ENCODE assay signal across 12 mouse cellular contexts in the genomic region with DNA sequence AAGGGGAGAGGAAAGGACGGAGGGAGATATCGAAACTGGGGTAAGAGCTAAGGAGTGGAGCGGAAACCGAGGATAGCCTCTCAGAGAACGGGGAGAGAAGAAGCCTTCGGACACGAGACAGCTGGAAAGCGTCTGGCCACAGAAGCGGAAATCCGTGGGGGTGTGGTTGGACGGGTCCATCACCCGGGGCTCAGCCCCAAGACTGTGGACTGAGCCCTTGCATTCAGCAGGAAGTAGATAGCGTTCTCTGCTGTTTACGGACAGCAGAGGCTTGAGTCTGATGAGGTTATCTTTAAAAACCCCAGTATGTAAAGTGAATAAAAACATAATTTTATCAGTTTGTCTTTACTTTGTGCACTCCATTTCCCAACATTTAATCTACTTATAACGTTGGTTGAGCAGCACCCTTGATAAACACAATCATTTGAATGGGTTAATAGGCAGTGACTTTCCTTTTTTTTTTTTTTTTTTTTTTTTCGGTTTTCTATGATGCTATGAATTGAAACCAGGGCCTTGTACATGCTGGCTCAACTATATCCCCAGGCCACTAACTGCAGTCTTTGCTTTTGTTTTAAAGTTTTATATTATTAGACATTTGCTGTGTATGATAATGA. TPM values are rescaled to one million over a fixed set of nuclear protein-coding genes. Genes with fewer than 3 reads are reported as not detected.
DNase-seq lines count a peak whose midpoint lies in the region; ATAC-seq and TF ChIP-seq lines count a peak whose summit lies in the region.
"Had no signal": no experiment of that assay in that cellular context is flagged by ENCODE, and none has a peak within 500 bp of the region (broad histone marks: within the 10 kb centered on the region; RNA-seq: fewer than 3 reads in every experiment).

No protein-coding gene starts in this region.

- H3K27me3 ChIP-seq in intestine, embryonic 15.5 days (replicated peaks), result no peaks in the 10 kb centered on the region
- H3K27me3 ChIP-seq in intestine, postnatal 0 days (replicated peaks; ENCODE audit: control insufficient read depth, insufficient read depth, low read length), result no peaks in the 10 kb centered on the region
- H3K27me3 ChIP-seq in forebrain, embryonic 11.5 days (ENCODE audit: control insufficient read depth, insufficient read depth, low read length), result no peaks in the 10 kb centered on the region
- H3K27me3 ChIP-seq: limb, embryonic 13.5 days had no signal

- H3K4me2 ChIP-seq in intestine, embryonic 15.5 days (replicated peaks), result no peak overlapping the region
- H3K4me2 ChIP-seq in intestine, postnatal 0 days (replicated peaks; ENCODE audit: low read depth), result no peak overlapping the region; the same call in 1 of the 2 replicates
- H3K4me2 ChIP-seq in forebrain, embryonic 11.5 days (ENCODE audit: low read depth, low read length, severe bottlenecking), result no peak overlapping the region
- H3K4me2 ChIP-seq: limb, embryonic 13.5 days had no signal

- H3K27ac ChIP-seq in intestine, embryonic 15.5 days, result no peak overlapping the region
- H3K27ac ChIP-seq in intestine, postnatal 0 days (ENCODE audit: low read depth, low read length), result no peak overlapping the region
- no peak overlapping the region for H3K27ac ChIP-seq in forebrain, embryonic 11.5 days (ENCODE audit: low read depth, low read length)
- H3K27ac ChIP-seq: limb, embryonic 13.5 days had no signal

- H3K4me3 ChIP-seq in intestine, embryonic 15.5 days (replicated peaks), result no peak overlapping the region
- no peak overlapping the region for H3K4me3 ChIP-seq in intestine, postnatal 0 days (ENCODE audit: low read depth, low read length)
- no peak overlapping the region for H3K4me3 ChIP-seq in forebrain, embryonic 11.5 days (ENCODE audit: low read depth, low read length)
- H3K4me3 ChIP-seq: limb, embryonic 13.5 days had no signal

- peak; percentile 25 for DNase-seq in c-Kit-positive CD71-positive TER-119-negative erythroid progenitor cells, embryonic 14.5 days (ENCODE audit: low read depth)
- peak; percentile 39 for DNase-seq in heart, postnatal 4 days
- DNase-seq in lung, postnatal 10 days, result peak; percentile 61
- DNase-seq in ovary, postnatal 10 days (ENCODE audit: low spot score), result no peak
- DNase-seq in forebrain, embryonic 11.5 days (ENCODE audit: low spot score), result no peak
- DNase-seq in right cerebral cortex, postnatal 14 days, result no peak
- DNase-seq: gastrocnemius, postnatal 36 days; layer of hippocampus, adult 9-11 months; thymus, adult 18-20 months had no signal

- no peak for TF ChIP-seq CTCF in intestine, postnatal 0 days (IDR thresholded peaks at IDR 0.05; ENCODE audit: low read depth)

- ATAC-seq in intestine, embryonic 15.5 days, result peak; percentile 47; the same call in 1 of the 2 replicates
- ATAC-seq in intestine, postnatal 0 days, result no peak
- ATAC-seq in forebrain, embryonic 11.5 days (replicated peaks; ENCODE audit: low FRiP score), result no peak

- WGBS in intestine, embryonic 15.5 days, result 55% methylated on average over 16 of the region's 16 CpGs
- WGBS in intestine, postnatal 0 days, result 68% methylated on average over 16 of the region's 16 CpGs
- 89% methylated on average over 16 of the region's 16 CpGs for WGBS in forebrain, embryonic 11.5 days

- no peaks in the 10 kb centered on the region for H3K9me3 ChIP-seq in intestine, embryonic 15.5 days
- no peaks in the 10 kb centered on the region for H3K9me3 ChIP-seq in intestine, postnatal 0 days (ENCODE audit: control insufficient read depth)
- no peaks in the 10 kb centered on the region for H3K9me3 ChIP-seq in forebrain, embryonic 11.5 days (ENCODE audit: control insufficient read depth, low read length)
- H3K9me3 ChIP-seq: limb, embryonic 13.5 days had no signal

- H3K36me3 ChIP-seq in intestine, embryonic 15.5 days, result no peaks in the 10 kb centered on the region
- H3K36me3 ChIP-seq in intestine, postnatal 0 days (ENCODE audit: control insufficient read depth, insufficient read depth), result no peaks in the 10 kb centered on the region
- no peaks in the 10 kb centered on the region for H3K36me3 ChIP-seq in forebrain, embryonic 11.5 days (ENCODE audit: control insufficient read depth, insufficient read depth, low read length)
- H3K36me3 ChIP-seq: limb, embryonic 13.5 days had no signal

- H3K9ac ChIP-seq in intestine, embryonic 15.5 days, result no peak overlapping the region
- H3K9ac ChIP-seq in intestine, postnatal 0 days (ENCODE audit: low read depth, low read length), result no peak overlapping the region
- H3K9ac ChIP-seq in forebrain, embryonic 11.5 days (ENCODE audit: low read length), result no peak overlapping the region
- H3K9ac ChIP-seq: limb, embryonic 13.5 days had no signal

- H3K4me1 ChIP-seq in intestine, embryonic 15.5 days (replicated peaks), result no peaks in the 10 kb centered on the region
- H3K4me1 ChIP-seq in intestine, postnatal 0 days (replicated peaks; ENCODE audit: control insufficient read depth, insufficient read depth, low read length), result no peaks in the 10 kb centered on the region
- H3K4me1 ChIP-seq in forebrain, embryonic 11.5 days (replicated peaks; ENCODE audit: control insufficient read depth, insufficient read depth, low read length), result no peaks in the 10 kb centered on the region

RNA-seq across cellular contexts. Expression of a gene that starts 7.6 kb away (rescaled TPM):
- polyA plus RNA-seq in intestine, embryonic 15.5 days (2015; fragmentation: Nextera tagmentation; extraction: Ambion mirVana), result 71.4 and 83.5 TPM in 2 replicates
- 55.2 and 59.2 TPM in 2 replicates for polyA plus RNA-seq in intestine, postnatal 0 days (2015; fragmentation: Nextera tagmentation; extraction: Ambion mirVana)
- 10 to 100 TPM; 96.0 to 99.1 TPM for total RNA-seq in heart, postnatal 4 days (2021)
- 156 and 161 TPM in 2 replicates for polyA plus RNA-seq in forebrain, embryonic 11.5 days (2014; fragmentation: Nextera tagmentation; extraction: Ambion mirVana)

Comparison
In these comparisons a context has a peak if more than half of its experiments do, and no peak if none do; other contexts are left out.
1. DNase-seq: peak in c-Kit-positive CD71-positive TER-119-negative erythroid progenitor cells, embryonic 14.5 days (single experiment), heart, postnatal 4 days (single experiment) and lung, postnatal 10 days (single experiment); none in ovary, postnatal 10 days (single experiment), forebrain, embryonic 11.5 days (single experiment) and right cerebral cortex, postnatal 14 days (single experiment).